Mouse (Mus musculus) adipocyte (in vitro differentiated cells): ENCODE data around the gene Slc15a2.

Experiments used
- DNase-seq: peaks from one replicate; pipeline ENCODE4 v3.0.0-alpha.2; 2016; ENCODE audit warnings: low spot score

Gene Slc15a2

GRCm38 (mm10) chr16:36784594-36785313 is at the start of gene Slc15a2:
Gene Slc15a2, minus strand, starts transcription at chr16:36784962.
- DNase-seq: no peak

- peak; percentile 36 for DNase-seq
These were observed 44.1 kb upstream of the Slc15a2 start for GRCm38 (mm10) chr16:36828820-36829219.

GRCm38 (mm10) chr16:36828054-36828786 is 43.5 kb upstream of the Slc15a2 start, which contains the start of gene Iqcb1:
Gene Iqcb1, plus strand, starts transcription at chr16:36828385.
- DNase-seq: peak; percentile 77

- no peak for DNase-seq
These were observed 42.9 kb upstream of the Slc15a2 start for GRCm38 (mm10) chr16:36827611-36828053.

- DNase-seq: peak; percentile 70
These were observed 36.7 kb upstream of the Slc15a2 start for GRCm38 (mm10) chr16:36821474-36821873.

- no peak for DNase-seq
These were observed 36.0 kb upstream of the Slc15a2 start for GRCm38 (mm10) chr16:36820747-36821146.

- DNase-seq: no peak
These were observed 35.3 kb upstream of the Slc15a2 start for GRCm38 (mm10) chr16:36820016-36820415.

- DNase-seq: peak; percentile 90
These were observed 32.7 kb upstream of the Slc15a2 start for GRCm38 (mm10) chr16:36817321-36817926.

- DNase-seq: no peak
These were observed 32.2 kb upstream of the Slc15a2 start for GRCm38 (mm10) chr16:36816916-36817315.

GRCm38 (mm10) chr16:36813680-36814079 is 28.9 kb upstream of the Slc15a2 start:
- no peak for DNase-seq

- no peak for DNase-seq
These were observed 23.9 kb upstream of the Slc15a2 start for GRCm38 (mm10) chr16:36808616-36809015.

GRCm38 (mm10) chr16:36802361-36802760 is 17.6 kb upstream of the Slc15a2 start:
- no peak for DNase-seq

- no peak for DNase-seq
These were observed 13.6 kb upstream of the Slc15a2 start for GRCm38 (mm10) chr16:36798334-36798733.

GRCm38 (mm10) chr16:36794976-36795375 is 10.2 kb upstream of the Slc15a2 start:
- no peak for DNase-seq

GRCm38 (mm10) chr16:36790166-36790565 is 5.4 kb upstream of the Slc15a2 start:
- DNase-seq: no peak

GRCm38 (mm10) chr16:36786466-36786865 is 1.7 kb upstream of the Slc15a2 start:
- DNase-seq: no peak

GRCm38 (mm10) chr16:36784146-36784545 is 616 bp downstream of the Slc15a2 start:
- DNase-seq: no peak

- DNase-seq: no peak
These were observed 9.1 kb downstream of the Slc15a2 start for GRCm38 (mm10) chr16:36775658-36776057.

GRCm38 (mm10) chr16:36772996-36773395 is 11.8 kb downstream of the Slc15a2 start:
- DNase-seq: no peak

- DNase-seq: no peak
These were observed 13.1 kb downstream of the Slc15a2 start for GRCm38 (mm10) chr16:36771703-36772102.

- DNase-seq: no peak
These were observed 13.5 kb downstream of the Slc15a2 start for GRCm38 (mm10) chr16:36771244-36771643.

- peak; percentile 24 for DNase-seq
These were observed 13.9 kb downstream of the Slc15a2 start for GRCm38 (mm10) chr16:36770830-36771229.
